Mouse (Mus musculus): Measurements from ENCODE around the gene Rasgrp1. TPM values are rescaled to one million over a fixed set of nuclear protein-coding genes. Genes with fewer than 3 reads are reported as not detected.

Gene Rasgrp1
- total and polyA plus RNA-seq, 3 experiments, result 0.38 to 0.83 (median 0.42) TPM

DNA sequence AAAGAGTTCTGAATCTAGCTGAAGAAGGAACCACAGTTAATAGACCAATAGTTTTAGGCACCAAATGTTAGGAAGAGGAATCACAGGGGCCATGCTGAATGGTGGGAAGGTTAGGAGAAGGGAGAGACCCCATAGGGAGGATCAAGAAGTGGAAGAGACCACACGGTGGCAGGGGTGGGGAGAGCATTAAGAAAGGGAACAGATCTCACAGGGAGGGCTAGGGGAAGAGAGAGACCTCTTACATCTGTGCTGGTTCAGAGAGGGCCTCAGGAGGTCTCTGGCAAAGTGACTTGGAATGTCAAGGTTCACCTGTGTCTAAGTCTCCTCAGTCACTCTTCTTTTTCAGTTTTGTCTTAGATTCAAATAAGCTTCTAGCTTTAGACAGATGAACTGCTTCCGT lies 30.8 kb downstream of the Rasgrp1 start:
- H3K9me3 ChIP-seq (replicated peaks; ENCODE audit: low read length), result no peaks in the 10 kb centered on the region
- no peak overlapping the region for H3K4me2 ChIP-seq (ENCODE audit: insufficient read depth, low read depth, poor library complexity, severe bottlenecking)
- no peaks in the 10 kb centered on the region for H3K79me2 ChIP-seq (replicated peaks; ENCODE audit: control insufficient read depth, extremely low read depth, insufficient read depth, poor library complexity, severe bottlenecking)
- no peak overlapping the region for H3K9ac ChIP-seq (ENCODE audit: insufficient read depth, low read depth)
- no peaks in the 10 kb centered on the region for H3K27me3 ChIP-seq (replicated peaks)
- no peak overlapping the region for H3K4me3 ChIP-seq (replicated peaks in 1 of 3; ENCODE audit: low read depth in 2 of 3, low read length in 2 of 3, poor library complexity in 1 of 3)
- no peak overlapping the region for H3K27ac ChIP-seq (ENCODE audit: insufficient read depth, low read depth)
- in situ Hi-C loops (cut with MboI; ENCODE audit: low pct_ligation_motif_present, low pct_unique_long_range_greater_than_20kb, low sequenced_read_pairs), result no loop called here
- dilution Hi-C loops (cut with MboI; ENCODE audit: extremely low pct_ligation_motif_present, extremely low pct_unique_long_range_greater_than_20kb, low sequenced_read_pairs), result no loop called here
- peaks cover 0 to 5% of the 10 kb centered on the region in 2 experiments; a peak in 1 of 4 replicates for H3K4me1 ChIP-seq (ENCODE audit: control insufficient read depth in 1 of 2, insufficient read depth in 2 of 2)
- no peaks in the 10 kb centered on the region for H3K36me3 ChIP-seq (replicated peaks in 1 of 2; ENCODE audit: control insufficient read depth in 1 of 2, insufficient read depth in 1 of 2, low read length in 1 of 2)
- no peak for DNase-seq (ENCODE audit: extremely low read depth)
- TF ChIP-seq IRF4 (IDR thresholded peaks at IDR 0.05; ENCODE audit: low read depth, low read length) (no peak), EP300 (IDR thresholded peaks at IDR 0.05; ENCODE audit: low read length) (no peak), MAX (IDR thresholded peaks at IDR 0.05; ENCODE audit: low read length) (no peak), ZC3H11A (IDR thresholded peaks at IDR 0.05; ENCODE audit: low read depth, low read length) (no peak), RAD21 (IDR thresholded peaks at IDR 0.05; ENCODE audit: low read depth, low read length) (no peak), ELF1 (IDR thresholded peaks at IDR 0.05; ENCODE audit: low read depth, low read length) (no peak), HCFC1 (IDR thresholded peaks at IDR 0.05; ENCODE audit: low read depth, low read length) (no peak), CHD2 (IDR thresholded peaks at IDR 0.05; ENCODE audit: low read length) (no peak), PAX5 (IDR thresholded peaks at IDR 0.05; ENCODE audit: low read length) (no peak), ZKSCAN1 (IDR thresholded peaks at IDR 0.05; ENCODE audit: borderline replicate concordance, low read depth, low read length) (no peak), TBP (conservative IDR thresholded peaks at IDR 0.05; ENCODE audit: low read depth, low read length) (no peak), POLR2A (IDR thresholded peaks at IDR 0.05; ENCODE audit: low read depth, low read length) (no peak)

GRCm38 (mm10) chr2:117311349-117311748 lies 31.5 kb downstream of the Rasgrp1 start:
- Histone ChIP-seq H3K27ac (ENCODE audit: insufficient read depth, low read depth) (no peak overlapping the region), H3K4me3 (replicated peaks in 1 of 3; ENCODE audit: low read depth in 2 of 3, low read length in 2 of 3, poor library complexity in 1 of 3) (no peak overlapping the region), H3K9ac (ENCODE audit: insufficient read depth, low read depth) (no peak overlapping the region), H3K4me1 (ENCODE audit: control insufficient read depth in 1 of 2, insufficient read depth in 2 of 2) (peaks cover 0 to 5% of the 10 kb centered on the region in 2 experiments; a peak in 1 of 4 replicates), H3K79me2 (replicated peaks; ENCODE audit: control insufficient read depth, extremely low read depth, insufficient read depth, poor library complexity, severe bottlenecking) (no peaks in the 10 kb centered on the region), H3K36me3 (replicated peaks in 1 of 2; ENCODE audit: control insufficient read depth in 1 of 2, insufficient read depth in 1 of 2, low read length in 1 of 2) (no peaks in the 10 kb centered on the region), H3K27me3 (replicated peaks) (no peaks in the 10 kb centered on the region), H3K4me2 (ENCODE audit: insufficient read depth, low read depth, poor library complexity, severe bottlenecking) (no peak overlapping the region), H3K9me3 (replicated peaks; ENCODE audit: low read length) (no peaks in the 10 kb centered on the region)
- DNase-seq (ENCODE audit: extremely low read depth), result no peak
- dilution Hi-C loops (cut with MboI; ENCODE audit: extremely low pct_ligation_motif_present, extremely low pct_unique_long_range_greater_than_20kb, low sequenced_read_pairs), result no loop called here
- in situ Hi-C loops (cut with MboI; ENCODE audit: low pct_ligation_motif_present, low pct_unique_long_range_greater_than_20kb, low sequenced_read_pairs), result no loop called here
- TF ChIP-seq MXI1 (IDR thresholded peaks at IDR 0.05; ENCODE audit: low read depth, low read length) (no peak), JUND (conservative IDR thresholded peaks at IDR 0.05; ENCODE audit: low read depth, low read length) (no peak), RAD21 (IDR thresholded peaks at IDR 0.05; ENCODE audit: low read depth, low read length) (no peak), CHD2 (IDR thresholded peaks at IDR 0.05; ENCODE audit: low read length) (no peak), ETS1 (conservative IDR thresholded peaks at IDR 0.05; ENCODE audit: low read depth, low read length) (no peak), ELF1 (IDR thresholded peaks at IDR 0.05; ENCODE audit: low read depth, low read length) (no peak), E2F4 (IDR thresholded peaks at IDR 0.05; ENCODE audit: insufficient replicate concordance, low read depth, low read length) (no peak), MYC (IDR thresholded peaks at IDR 0.05; ENCODE audit: low read depth, low read length) (no peak), GABPA (IDR thresholded peaks at IDR 0.05; ENCODE audit: insufficient replicate concordance, low read depth, low read length) (no peak), NRF1 (IDR thresholded peaks at IDR 0.05; ENCODE audit: low read depth, low read length) (no peak), SMC3 (IDR thresholded peaks at IDR 0.05; ENCODE audit: low read depth, low read length) (no peak), RCOR1 (conservative IDR thresholded peaks at IDR 0.05; ENCODE audit: low read depth, low read length) (no peak), POLR2AphosphoS2 (IDR thresholded peaks at IDR 0.05; ENCODE audit: low read depth, low read length) (no peak)
